Mouse (Mus musculus): ENCODE data around the gene Kcnk13.
A peak's percentile ranks its signal among the peaks of the same experiment; 100 is the strongest.

Kcnk13 gene

DNA sequence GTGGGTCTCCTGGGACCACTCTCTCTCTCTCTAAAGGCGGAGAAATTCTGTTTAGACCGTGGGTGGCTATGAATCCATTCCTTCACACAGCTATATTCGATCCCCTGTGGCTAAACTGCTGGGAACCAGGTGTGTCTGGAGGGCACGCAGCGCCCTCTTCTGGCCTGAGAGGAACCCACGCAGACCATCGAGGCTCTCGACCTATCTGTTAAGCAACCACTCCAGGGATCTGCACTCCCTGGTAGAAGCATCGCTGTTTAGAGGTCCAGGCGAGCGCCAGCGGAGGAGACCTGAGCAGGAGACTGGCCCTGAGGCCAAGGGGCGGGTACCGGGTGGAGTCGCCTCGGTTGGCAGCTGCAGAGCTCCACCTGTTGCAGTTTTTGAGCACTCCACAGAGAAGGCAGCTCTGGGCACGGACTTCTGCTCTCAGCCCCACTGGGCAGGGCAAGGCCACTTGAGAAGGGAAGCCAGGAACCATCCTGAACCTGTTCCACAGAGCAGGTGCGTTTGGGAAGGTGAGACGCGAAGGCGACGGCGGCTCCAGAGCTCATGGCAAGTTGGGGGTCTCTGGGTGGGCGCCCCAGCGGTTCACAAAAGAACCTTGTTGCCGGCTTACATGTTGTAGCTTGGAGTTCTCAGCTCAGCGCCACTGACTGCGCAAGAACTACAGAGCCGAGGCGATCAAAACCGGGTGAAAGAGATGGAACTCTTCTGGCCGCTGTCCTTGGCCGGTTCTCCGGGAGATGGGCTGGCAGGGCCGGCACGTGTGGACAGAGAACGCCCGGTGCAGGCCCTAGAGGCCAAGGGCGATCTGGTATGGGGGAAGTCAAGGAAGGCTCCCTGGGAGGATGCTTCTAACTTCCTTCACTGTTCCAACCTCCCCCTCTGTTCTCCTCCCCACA is at the start of gene Kcnk13:
TSS of gene Kcnk13 (plus strand) at position 199 of the 902 bp plus-strand sequence.
- DNase-seq (ENCODE audit: low spot score), result peak; percentile 79

- DNase-seq (ENCODE audit: low spot score), result peak; percentile 46
Measured at GRCm38 (mm10) chr12:99917800-99918427, 46.4 kb upstream of the Kcnk13 start.

DNA sequence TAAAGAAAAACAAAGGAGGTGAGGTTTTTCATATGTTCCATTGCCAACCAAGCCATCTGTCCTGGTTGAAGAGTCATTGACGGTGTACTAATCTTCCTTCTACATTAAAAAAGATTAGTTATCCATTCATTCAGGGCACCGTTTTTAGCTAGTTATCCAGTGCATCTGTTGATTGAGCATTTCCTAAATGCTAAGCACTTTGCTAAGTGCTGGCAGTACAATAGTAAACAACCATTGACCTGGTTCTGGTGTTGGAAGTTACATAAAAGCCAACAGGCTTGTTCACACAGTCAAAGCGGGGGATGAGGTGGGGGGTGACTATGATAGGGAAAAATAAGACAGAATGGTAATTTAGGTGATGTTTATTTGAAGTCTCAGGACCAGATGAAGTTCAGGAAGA is 44.7 kb upstream of the Kcnk13 start:
- no peak for DNase-seq (ENCODE audit: low spot score)

GRCm38 (mm10) chr12:99921045-99921444 is 43.3 kb upstream of the Kcnk13 start:
- DNase-seq (ENCODE audit: low spot score), result no peak

GRCm38 (mm10) chr12:99923131-99923606 is 41.1 kb upstream of the Kcnk13 start:
- DNase-seq (ENCODE audit: low spot score), result peak; percentile 65

- DNase-seq (ENCODE audit: low spot score), result no peak
Measured at GRCm38 (mm10) chr12:99923703-99924102, 40.6 kb upstream of the Kcnk13 start.

DNA sequence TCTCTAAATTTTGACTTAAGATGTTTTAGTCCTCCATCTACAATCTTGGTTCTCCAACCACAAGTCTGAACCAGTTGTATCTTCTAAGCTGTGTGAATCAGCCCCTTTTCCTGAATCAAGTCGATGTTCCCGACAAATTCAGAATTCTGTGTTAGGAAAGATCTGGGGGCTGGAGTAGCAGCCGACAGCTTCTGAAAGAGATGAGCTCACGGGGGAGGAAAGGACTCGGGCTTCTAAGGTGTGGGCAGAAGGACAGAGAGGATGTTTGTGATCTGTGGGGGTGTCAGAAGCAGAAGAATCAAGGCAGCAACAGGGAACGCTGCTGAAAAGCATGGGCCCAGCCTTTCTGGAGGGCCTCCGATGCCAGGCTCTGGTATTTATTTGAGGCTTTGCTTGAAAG is 36.0 kb upstream of the Kcnk13 start:
- no peak for DNase-seq (ENCODE audit: low spot score)

DNA sequence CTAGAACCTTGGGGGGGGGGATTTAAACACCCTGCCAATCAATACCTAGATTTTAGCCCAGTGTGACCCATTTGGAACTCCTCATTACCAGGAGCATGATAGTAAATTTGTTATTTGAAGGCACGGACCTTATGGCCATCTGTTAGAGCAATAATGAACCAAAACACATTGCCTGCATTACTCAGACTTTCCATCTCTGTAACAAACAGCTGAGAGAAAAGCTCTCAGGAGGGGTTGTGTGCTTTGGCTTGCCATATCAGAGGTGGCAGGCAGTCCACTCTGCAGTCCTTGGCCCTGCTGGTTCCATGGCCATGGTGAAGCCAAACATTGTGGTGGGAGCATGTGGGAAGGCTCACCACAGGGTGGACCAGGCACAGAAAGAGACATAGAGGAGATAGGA is 35.1 kb upstream of the Kcnk13 start:
- DNase-seq (ENCODE audit: low spot score), result peak; percentile 53

GRCm38 (mm10) chr12:99932245-99932644 is 32.1 kb upstream of the Kcnk13 start:
- no peak for DNase-seq (ENCODE audit: low spot score)

- DNase-seq (ENCODE audit: low spot score), result no peak
Measured at GRCm38 (mm10) chr12:99933630-99934029, 30.7 kb upstream of the Kcnk13 start.

GRCm38 (mm10) chr12:99935403-99935802 is 28.9 kb upstream of the Kcnk13 start:
- DNase-seq (ENCODE audit: low spot score), result no peak

DNA sequence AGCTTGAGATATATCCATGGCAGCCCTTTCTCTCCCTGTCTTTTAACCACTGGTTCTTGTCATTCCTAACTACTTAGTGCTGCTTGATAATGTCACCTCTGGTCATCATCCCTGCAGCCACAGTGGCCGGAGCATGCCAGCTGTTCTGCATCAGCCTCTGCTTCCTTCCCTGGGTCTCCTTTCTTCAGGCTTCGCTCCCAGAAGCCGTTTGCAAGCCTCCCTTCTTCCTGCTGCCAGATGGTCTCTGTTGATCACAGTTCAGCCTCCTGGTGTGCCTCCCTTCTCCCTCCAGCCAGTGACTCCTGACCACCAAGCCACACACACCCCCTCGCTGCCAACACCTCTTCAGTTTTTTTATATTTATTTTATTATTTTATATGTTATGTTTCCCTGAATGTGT is 25.8 kb upstream of the Kcnk13 start:
- DNase-seq (ENCODE audit: low spot score), result no peak

DNA sequence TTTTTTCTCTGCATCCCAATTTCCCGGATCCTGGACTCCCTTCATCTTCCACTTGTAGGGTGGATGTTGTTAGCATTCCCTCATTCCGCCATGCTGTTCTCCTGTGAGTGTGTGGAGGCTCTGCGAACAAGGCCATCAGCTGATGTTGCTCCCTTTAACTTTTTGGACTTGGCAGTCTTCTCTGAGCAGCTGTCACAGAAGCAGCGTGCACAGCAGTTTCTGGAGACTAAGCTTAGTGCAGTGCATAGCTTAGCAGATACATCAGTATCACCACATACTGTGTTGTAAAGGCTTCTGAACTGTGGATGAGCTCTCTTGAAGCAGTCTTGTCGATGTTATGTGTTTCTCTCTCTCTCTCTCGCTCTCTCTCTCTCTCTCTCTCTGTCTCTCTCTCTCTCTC is 25.1 kb upstream of the Kcnk13 start:
- DNase-seq (ENCODE audit: low spot score), result no peak

DNA sequence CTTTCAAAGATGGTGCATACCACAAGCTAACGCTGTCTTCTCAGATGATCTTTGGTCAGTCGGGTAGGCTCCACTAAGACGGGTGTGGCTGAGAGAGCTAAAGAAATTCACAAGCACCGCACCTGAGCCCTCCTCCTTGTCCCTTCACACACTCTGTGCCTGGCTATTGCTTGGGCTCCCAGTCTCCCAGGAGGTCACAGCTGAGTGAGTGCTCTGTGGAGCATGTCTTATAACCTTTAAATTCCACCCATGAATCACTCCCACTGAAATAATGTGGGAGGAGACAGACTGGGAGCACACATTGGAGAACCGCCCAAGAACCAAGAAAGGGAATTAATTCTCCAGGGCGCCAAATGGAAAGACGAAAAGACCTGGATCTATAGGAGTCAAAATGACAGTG is 23.6 kb upstream of the Kcnk13 start:
- DNase-seq (ENCODE audit: low spot score), result no peak

DNA sequence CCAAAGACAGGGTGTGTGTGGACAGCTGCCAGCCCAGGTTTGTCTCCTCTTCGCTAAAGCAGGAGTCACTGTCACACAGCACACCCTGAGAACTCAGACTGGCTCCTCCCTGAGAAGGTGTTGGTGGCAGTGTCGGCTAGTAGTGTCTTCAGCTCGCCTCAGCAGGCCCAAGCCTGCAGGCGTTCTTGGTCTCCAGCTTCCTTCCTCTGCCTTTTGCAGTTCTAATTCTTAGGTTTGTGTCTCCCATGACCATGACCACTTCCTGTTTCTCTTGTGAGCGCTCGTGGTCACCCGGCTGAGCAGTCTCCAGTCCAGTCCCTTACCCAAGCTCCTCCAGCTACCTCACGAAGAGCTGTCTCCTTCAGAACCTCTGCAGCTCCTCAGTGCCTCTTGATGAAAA is 21.9 kb upstream of the Kcnk13 start:
- DNase-seq (ENCODE audit: low spot score), result no peak

DNA sequence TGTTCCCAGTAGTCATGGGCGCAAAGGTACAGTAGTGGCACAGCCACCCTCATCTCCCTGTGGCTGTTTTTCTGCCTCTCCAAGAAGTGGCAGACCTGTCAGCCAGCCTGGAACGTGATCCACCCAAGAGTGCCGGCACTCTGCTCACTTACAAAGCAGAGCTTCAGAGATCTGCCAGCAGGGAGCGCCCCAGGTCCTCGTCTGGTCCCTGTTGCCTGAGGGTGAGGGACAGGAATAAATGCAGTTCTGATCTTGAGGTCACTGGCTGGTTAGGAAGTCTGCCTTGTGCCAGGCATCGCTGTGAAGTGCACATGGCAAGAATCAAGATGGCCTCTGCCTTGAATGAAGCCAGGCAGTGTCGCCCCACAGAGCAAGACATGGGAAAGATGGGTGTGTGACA is 11.4 kb upstream of the Kcnk13 start:
- DNase-seq (ENCODE audit: low spot score), result peak; percentile 19

DNA sequence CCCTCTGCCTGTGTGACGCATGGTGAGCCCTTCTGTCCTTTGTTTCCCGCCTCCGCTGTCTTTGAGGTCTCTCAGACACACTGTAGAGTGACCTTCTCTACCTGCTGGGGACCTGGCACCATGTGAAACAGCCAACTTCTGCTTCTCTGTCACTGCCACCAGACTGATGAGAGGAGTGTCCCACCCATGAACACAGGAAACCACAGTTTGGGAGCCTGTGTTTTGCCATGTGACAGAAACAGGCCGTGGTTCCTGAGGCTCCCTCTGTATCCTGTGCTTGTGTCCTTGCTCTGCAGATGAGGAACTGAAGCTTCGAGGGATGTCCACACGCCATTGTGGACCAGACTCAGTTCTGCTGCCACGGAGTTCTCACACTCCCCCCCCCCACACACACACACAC is 7.9 kb upstream of the Kcnk13 start:
- DNase-seq (ENCODE audit: low spot score), result no peak

DNA sequence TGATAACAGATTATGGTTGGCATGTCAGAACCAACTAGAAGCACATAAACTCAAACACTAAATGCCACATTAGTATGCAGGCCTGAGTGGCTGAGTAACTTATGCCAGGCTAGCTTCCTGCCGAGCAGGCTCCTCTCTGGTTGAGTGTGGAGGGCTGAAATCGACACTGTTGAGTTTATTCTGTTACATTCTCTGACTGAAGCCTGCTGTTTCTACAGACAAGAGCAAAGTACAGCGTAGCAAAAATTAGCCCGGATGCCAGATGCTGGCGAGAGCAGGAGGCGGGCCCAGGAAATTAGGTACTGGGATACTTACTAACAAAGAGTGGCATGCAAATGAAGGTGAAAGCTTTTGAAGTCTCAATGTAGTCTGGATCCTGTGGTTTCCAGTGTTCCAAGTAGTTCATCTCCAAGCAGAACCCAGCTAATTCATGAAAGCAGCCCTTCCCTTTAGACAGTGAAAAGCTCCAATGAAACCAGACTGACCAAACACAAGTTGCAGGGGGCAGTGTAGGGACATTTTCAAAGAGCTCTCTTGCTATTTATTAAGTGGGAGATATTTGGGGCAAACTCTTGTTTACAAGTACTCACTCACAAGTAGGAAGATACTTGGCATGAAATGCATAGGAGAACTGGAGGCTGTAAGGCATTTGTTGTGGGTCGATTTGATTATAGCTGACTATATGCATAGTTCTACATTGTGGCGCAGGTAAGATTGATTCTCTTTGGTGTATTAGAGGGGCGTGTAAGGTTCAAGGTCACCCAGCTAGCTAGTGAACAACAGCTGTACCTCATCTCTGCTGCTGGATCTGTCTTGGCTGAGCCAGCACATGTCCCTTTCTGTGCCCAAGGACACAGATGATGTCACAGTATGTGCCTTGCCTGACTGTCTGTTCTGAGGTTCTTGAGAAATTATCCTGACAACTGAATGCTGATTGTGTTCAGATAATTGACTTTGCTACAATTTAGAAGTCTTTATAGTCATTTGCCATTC is 5.9 kb upstream of the Kcnk13 start:
- no peak for DNase-seq (ENCODE audit: low spot score)

- no peak for DNase-seq (ENCODE audit: low spot score)
Measured at GRCm38 (mm10) chr12:99959291-99959690, 5.0 kb upstream of the Kcnk13 start.

DNA sequence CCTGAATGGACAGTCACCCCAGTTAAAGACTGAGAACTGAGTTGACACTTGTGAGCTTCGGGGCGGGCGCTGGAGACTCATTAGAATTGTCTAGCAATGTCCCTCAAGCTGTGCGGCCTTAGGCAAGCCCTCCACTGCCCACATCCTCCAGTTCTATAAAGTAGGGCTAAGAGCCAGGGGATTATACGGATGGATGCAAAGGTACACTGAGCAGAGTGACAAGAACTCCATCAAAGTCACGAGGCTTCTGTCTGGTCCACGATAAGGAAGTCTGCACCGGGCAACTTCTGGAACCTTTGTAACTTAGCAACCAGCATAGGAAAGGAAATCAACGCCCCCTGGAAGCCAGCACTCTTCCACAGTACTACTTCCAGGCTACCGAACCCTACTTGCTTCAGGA is 4.4 kb upstream of the Kcnk13 start:
- DNase-seq (ENCODE audit: low spot score), result no peak

DNA sequence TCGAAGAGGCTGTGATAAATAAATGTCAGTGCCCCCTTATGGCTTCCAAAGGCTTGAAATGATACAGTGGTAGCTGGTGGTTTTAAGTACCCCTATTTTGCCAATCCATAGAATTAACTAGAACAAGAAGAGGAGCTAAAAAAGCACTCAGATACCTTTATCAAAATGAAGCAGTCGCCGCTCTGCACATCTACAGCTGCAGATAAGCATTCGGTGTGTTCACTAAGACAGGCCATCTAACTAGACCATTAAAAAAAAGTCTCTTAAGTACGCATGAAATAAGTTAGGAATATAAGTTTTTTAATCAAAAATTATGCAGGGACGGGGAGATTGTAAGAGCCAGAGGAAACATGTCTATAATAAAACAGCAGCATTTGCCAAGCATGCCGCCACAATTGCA is 3.6 kb upstream of the Kcnk13 start:
- DNase-seq (ENCODE audit: low spot score), result no peak
